Mouse (Mus musculus) stomach, postnatal 0 days (tissue): ENCODE data around the gene Zbtb9. TPM values are rescaled to one million over a fixed set of nuclear protein-coding genes. Genes with fewer than 3 reads are reported as not detected.

Experiments used
- ATAC-seq: fragments of 200-750 bp; cut with Nextera tagmentation; 2 replicates; pipeline ENCODE4 v1.8.0; 2017; ENCODE audit not compliant: low FRiP score, low TSS enrichment
- DNase-seq: peaks from one replicate; pipeline ENCODE4 v3.0.0-alpha.2; 2016; ENCODE audit warnings: low spot score
- H3K27ac ChIP-seq: fragments of 300-500 bp; sonication (generic); replicated peaks from 2 replicates; pipeline ENCODE4 v1.5.1; 2014; ENCODE audit warnings: mild to moderate bottlenecking, control low read depth
- H3K27me3 ChIP-seq: fragments of 300-500 bp; sonication (generic); 2 replicates; pipeline ENCODE4 v1.6.1; 2014; ENCODE audit warnings: low read length; ENCODE audit not compliant: control insufficient read depth, insufficient read depth
- H3K36me3 ChIP-seq: fragments of 300-500 bp; sonication (generic); 2 replicates; pipeline ENCODE4 v1.6.1; 2014; ENCODE audit warnings: low read length, mixed read lengths; ENCODE audit not compliant: control insufficient read depth, insufficient read depth
- H3K4me1 ChIP-seq: fragments of 300-500 bp; sonication (generic); replicated peaks from 2 replicates; pipeline ENCODE4 v1.6.1; 2014; ENCODE audit warnings: antibody characterized with exemption; ENCODE audit not compliant: control insufficient read depth, insufficient read depth
- H3K4me2 ChIP-seq: fragments of 300-500 bp; sonication (generic); replicated peaks from 2 replicates; pipeline ENCODE4 v1.6.1; 2014; ENCODE audit warnings: low read depth, mild to moderate bottlenecking, control low read depth, moderate library complexity
- H3K4me3 ChIP-seq: fragments of 300-500 bp; sonication (generic); 2 replicates; pipeline ENCODE4 v1.5.1; 2014; ENCODE audit warnings: low read depth, low read length, control low read depth
- H3K9ac ChIP-seq: fragments of 300-500 bp; sonication (generic); 2 replicates; pipeline ENCODE4 v1.6.1; 2014; ENCODE audit warnings: mild to moderate bottlenecking, low read length, control low read depth, mixed read lengths
- H3K9me3 ChIP-seq: fragments of 300-500 bp; sonication (generic); 2 replicates; pipeline ENCODE4 v1.6.1; 2016; ENCODE audit warnings: low read length; ENCODE audit not compliant: control insufficient read depth
- CTCF ChIP-seq: IDR thresholded peaks from 2 replicates; pipeline ENCODE4 v1.5.1; 2016; ENCODE audit warnings: antibody characterized with exemption, low read depth, mild to moderate bottlenecking, moderate library complexity
- EP300 ChIP-seq: optimal IDR thresholded peaks from 2 replicates; pipeline ENCODE3; 2016; ENCODE audit warnings: antibody characterized with exemption
- WGBS: fragments of 180-500 bp; shearing (Covaris S2); extraction: QIAGEN DNeasy Blood & Tissue Kit; methylation state at CpG from one replicate; pipeline ENCODE4 v1.1.7; 2014; 5-methylcytosine and 5-hydroxymethylcytosine counted together
- polyA plus RNA-seq: library from polyadenylated mRNA; unstranded; fragments of >200 nt; fragmentation: Nextera tagmentation; extraction: Ambion mirVana; gene quantifications from 2 replicates; pipeline ENCODE4 v1.2.1, GENCODE M21; 2015

The Zbtb9 gene
- polyA plus RNA-seq, 1 experiment from 2014 or later: 6.9 TPM

- DNase-seq: no peak
Observed at GRCm38 (mm10) chr17:27029431-27029830, 56.5 kb downstream of the Zbtb9 start.

DNA sequence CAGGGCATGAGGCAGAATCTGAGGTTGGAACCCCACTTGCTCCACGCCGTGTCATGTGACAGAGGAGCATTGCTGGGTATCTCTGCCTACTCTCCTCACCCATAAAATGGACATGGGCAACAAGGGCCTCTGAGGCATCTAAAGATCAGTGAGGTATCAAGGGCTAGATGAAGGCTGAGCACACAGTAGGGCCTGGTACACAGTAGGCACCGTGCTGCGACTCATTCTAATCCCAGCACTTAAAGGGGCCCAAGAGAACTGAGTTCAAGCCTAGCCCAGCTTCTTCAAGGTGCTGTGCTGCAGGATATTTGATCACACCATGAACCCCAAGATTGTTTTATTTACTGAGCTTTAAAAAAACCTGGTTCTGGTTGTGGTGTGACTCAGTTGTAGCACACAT lies 57.9 kb downstream of the Zbtb9 start:
- Histone ChIP-seq H3K4me2 (no peak overlapping the region), H3K27me3 (no peaks in the 10 kb centered on the region), H3K4me1 (peaks cover 7% of the 10 kb centered on the region), H3K4me3 (no peak overlapping the region), H3K9ac (no peak overlapping the region), H3K36me3 (no peaks in the 10 kb centered on the region), H3K9me3 (no peaks in the 10 kb centered on the region), H3K27ac (no peak overlapping the region)
- no peak for DNase-seq
- no peak for ATAC-seq
- 96% methylated on average over 4 of the region's 4 CpGs for WGBS
- TF ChIP-seq EP300: no peak
- TF ChIP-seq CTCF: no peak

More at GRCm38 (mm10) chr17:27029431-27029830, 56.5 kb downstream of the Zbtb9 start:
- Histone ChIP-seq H3K4me3 (no peak overlapping the region), H3K9ac (no peak overlapping the region), H3K36me3 (peaks cover 4% of the 10 kb centered on the region; the same call in 1 of the 2 replicates), H3K4me2 (no peak overlapping the region), H3K27ac (no peak overlapping the region), H3K27me3 (no peaks in the 10 kb centered on the region), H3K4me1 (peaks cover 7% of the 10 kb centered on the region), H3K9me3 (no peaks in the 10 kb centered on the region)
- WGBS: 92% methylated on average over 14 of the region's 14 CpGs
- TF ChIP-seq CTCF: no peak
- TF ChIP-seq EP300: no peak
- no peak for ATAC-seq

DNA sequence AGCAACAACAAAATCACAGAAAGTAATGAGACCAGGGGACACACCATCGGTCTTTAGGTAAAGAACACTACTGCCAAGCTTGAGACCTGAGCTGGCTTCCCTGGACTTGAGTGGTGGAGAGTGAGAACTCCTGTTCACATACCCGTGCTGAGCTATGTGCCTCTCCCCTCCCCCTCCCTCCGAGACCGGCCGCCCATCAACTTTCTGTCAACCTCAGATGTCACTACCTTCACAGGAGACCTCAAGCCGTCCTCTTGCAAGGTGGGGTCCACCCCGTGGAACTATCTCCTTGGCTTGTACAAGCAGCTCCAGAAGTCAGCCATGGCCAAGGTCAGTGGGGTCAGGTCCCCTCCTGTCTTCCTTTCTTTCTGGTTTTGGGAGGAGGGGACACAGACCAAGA lies 59.4 kb downstream of the Zbtb9 start:
- Histone ChIP-seq H3K27ac (no peak overlapping the region), H3K9ac (no peak overlapping the region), H3K4me2 (no peak overlapping the region), H3K9me3 (no peaks in the 10 kb centered on the region), H3K27me3 (no peaks in the 10 kb centered on the region), H3K4me3 (no peak overlapping the region), H3K4me1 (peaks cover 3% of the 10 kb centered on the region), H3K36me3 (no peaks in the 10 kb centered on the region)
- TF ChIP-seq CTCF: no peak
- no peak for TF ChIP-seq EP300
- WGBS: 45% methylated on average over 7 of the region's 7 CpGs
- no peak for DNase-seq
- no peak for ATAC-seq

GRCm38 (mm10) chr17:27032869-27033268 lies 59.9 kb downstream of the Zbtb9 start:
- 0 out of 2 replicates have a peak, but pooled peaks cover under 1% of the 10 kb centered on the region for H3K4me1 ChIP-seq
- peak; percentile 38 for ATAC-seq

DNA sequence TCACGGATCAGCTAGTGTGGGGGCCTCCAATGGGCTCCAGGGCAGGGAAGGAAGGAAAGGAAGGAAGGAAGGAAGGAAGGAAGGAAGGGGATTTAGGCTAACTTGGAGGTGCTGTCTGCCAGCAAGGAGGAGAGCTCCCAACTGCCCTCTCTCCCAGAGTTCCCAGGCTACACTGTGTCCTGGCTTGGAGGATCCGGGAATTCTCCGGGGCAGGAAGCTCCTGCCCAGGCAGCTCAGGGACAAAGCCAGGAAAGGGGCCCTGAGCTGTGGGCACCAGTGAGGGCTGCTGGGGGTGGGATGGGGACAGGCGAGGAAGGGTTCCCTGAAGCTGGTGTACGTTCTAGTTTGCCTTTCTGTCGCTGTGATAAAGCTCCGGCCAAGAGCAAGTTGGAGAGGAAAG lies 63.5 kb downstream of the Zbtb9 start:
- H3K9me3 ChIP-seq: no peaks in the 10 kb centered on the region
- DNase-seq (no peak), ATAC-seq (no peak)
- no peak overlapping the region for H3K4me2 ChIP-seq
- H3K4me3 ChIP-seq: no peak overlapping the region
- H3K27me3 ChIP-seq: no peaks in the 10 kb centered on the region
- no peak for TF ChIP-seq EP300
- no peak for TF ChIP-seq CTCF
- H3K4me1 ChIP-seq: peaks cover 12% of the 10 kb centered on the region
- WGBS: 76% methylated on average over 7 of the region's 7 CpGs
- H3K9ac ChIP-seq: no peak overlapping the region
- H3K27ac ChIP-seq: no peak overlapping the region
- H3K36me3 ChIP-seq: no peaks in the 10 kb centered on the region

More at GRCm38 (mm10) chr17:27032869-27033268, 59.9 kb downstream of the Zbtb9 start:
- H3K4me3 ChIP-seq: no peak overlapping the region
- peak; percentile 82 for DNase-seq
- H3K36me3 ChIP-seq: no peaks in the 10 kb centered on the region
- TF ChIP-seq EP300 (no peak), CTCF (peak; percentile 97)
- 2% methylated on average over 14 of the region's 14 CpGs for WGBS
- H3K27me3 ChIP-seq: no peaks in the 10 kb centered on the region
- H3K9ac ChIP-seq: no peak overlapping the region
- H3K27ac ChIP-seq: no peak overlapping the region
- H3K9me3 ChIP-seq: no peaks in the 10 kb centered on the region
- 0 out of 2 replicates have a peak overlapping the region, but pooled peaks have one; percentile 25 for H3K4me2 ChIP-seq

DNA sequence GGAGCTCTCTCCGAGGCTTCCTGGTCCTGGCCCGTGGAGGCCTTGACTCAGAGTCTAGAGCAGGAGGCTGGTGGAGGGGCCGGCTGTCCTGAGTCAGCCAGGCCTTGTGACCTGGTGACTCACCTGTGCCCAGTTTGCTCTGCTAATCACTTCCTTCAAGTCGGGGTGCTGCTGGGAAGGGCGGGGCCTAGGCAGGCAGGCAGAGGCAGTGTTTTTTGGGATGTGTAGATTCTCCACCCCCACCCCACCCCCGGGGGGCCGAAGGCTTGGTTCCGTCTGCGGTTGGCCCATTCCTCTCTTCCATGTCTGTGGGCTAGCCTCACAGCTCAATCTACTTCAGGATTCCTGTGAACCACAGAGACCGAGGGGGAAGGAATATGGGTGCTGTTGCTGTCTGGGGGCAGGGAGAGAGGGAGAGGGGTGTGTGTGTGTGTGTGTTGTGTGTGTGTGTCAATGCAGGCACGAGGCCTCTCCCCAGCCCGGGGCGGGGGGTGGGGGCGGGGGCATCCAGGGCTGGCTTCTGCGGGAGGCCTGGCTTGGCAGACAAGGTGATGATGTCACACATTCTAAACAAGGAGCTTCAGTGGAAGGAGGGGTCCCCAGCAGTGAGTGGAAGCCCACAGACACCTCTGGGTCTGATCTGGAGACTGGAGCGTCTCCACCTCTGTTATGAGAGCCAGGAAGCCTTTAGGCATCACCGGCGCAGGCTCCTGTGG lies 65.5 kb downstream of the Zbtb9 start:
- 24% methylated on average over 17 of the region's 18 CpGs for WGBS
- peak overlapping the region; percentile 88 for H3K27ac ChIP-seq
- no peaks in the 10 kb centered on the region for H3K36me3 ChIP-seq
- peak overlapping the region; percentile 27; the same call in 1 of the 2 replicates for H3K9ac ChIP-seq
- peak overlapping the region; percentile 27 for H3K4me2 ChIP-seq
- H3K9me3 ChIP-seq: no peaks in the 10 kb centered on the region
- ATAC-seq (peak; percentile 88), DNase-seq (peak; percentile 90)
- H3K4me1 ChIP-seq: peaks cover 12% of the 10 kb centered on the region
- no peak overlapping the region for H3K4me3 ChIP-seq
- H3K27me3 ChIP-seq: no peaks in the 10 kb centered on the region
- TF ChIP-seq EP300 (no peak), CTCF (no peak)
